Mouse (Mus musculus) liver, postnatal 0 days (tissue): Measurements from ENCODE around the gene Ralgps1. TPM values are rescaled to one million over a fixed set of nuclear protein-coding genes. Genes with fewer than 3 reads are reported as not detected.

ENCODE experiments used
- ATAC-seq: fragments of 200-750 bp; cut with Nextera tagmentation; 2 replicates; pipeline ENCODE4 v1.8.0; 2017; ENCODE audit warnings: mild to moderate bottlenecking, moderate library complexity
- DNase-seq: peaks from one replicate; pipeline ENCODE4 v3.0.0-alpha.2; 2016
- H3K27ac ChIP-seq: fragments of 300-500 bp; sonication (generic); 2 replicates; pipeline ENCODE4 v1.5.1; 2014; ENCODE audit warnings: antibody characterized with exemption, moderate library complexity, mild to moderate bottlenecking, low read depth
- H3K27me3 ChIP-seq: fragments of 300-500 bp; sonication (generic); 2 replicates; pipeline ENCODE4 v1.6.1; 2014; ENCODE audit warnings: low read length, control low read depth, mixed read lengths; ENCODE audit not compliant: insufficient read depth
- H3K36me3 ChIP-seq: fragments of 300-500 bp; sonication (generic); replicated peaks from 2 replicates; pipeline ENCODE4 v1.6.1; 2014; ENCODE audit warnings: mild to moderate bottlenecking, control low read depth, low read length, moderate library complexity, mixed read lengths; ENCODE audit not compliant: insufficient read depth
- H3K4me1 ChIP-seq: fragments of 300-500 bp; sonication (generic); 2 replicates; pipeline ENCODE4 v1.6.1; 2014; ENCODE audit warnings: antibody characterized with exemption, mild to moderate bottlenecking, control low read depth; ENCODE audit not compliant: insufficient read depth
- H3K4me2 ChIP-seq: fragments of 300-500 bp; sonication (generic); 2 replicates; pipeline ENCODE4 v1.6.1; 2014; ENCODE audit warnings: low read depth, mild to moderate bottlenecking, low read length, moderate library complexity, mixed read lengths
- H3K4me3 ChIP-seq: fragments of 300-500 bp; sonication (generic); 2 replicates; pipeline ENCODE4 v1.5.1; 2014; ENCODE audit warnings: low read depth, low read length
- H3K9ac ChIP-seq: fragments of 300-500 bp; sonication (generic); replicated peaks from 2 replicates; pipeline ENCODE4 v1.6.1; 2014; ENCODE audit warnings: mild to moderate bottlenecking, moderate library complexity
- H3K9me3 ChIP-seq: fragments of 300-500 bp; sonication (generic); 2 replicates; pipeline ENCODE4 v1.6.1; 2016; ENCODE audit warnings: mild to moderate bottlenecking, control low read depth, low read length, mixed read lengths
- CTCF ChIP-seq: sonication (generic); IDR thresholded peaks from 2 replicates; pipeline ENCODE4 v1.5.1; 2016; ENCODE audit warnings: antibody characterized with exemption, low read depth
- EP300 ChIP-seq: IDR thresholded peaks from 2 replicates; pipeline ENCODE4 v1.6.1; 2016; ENCODE audit warnings: antibody characterized with exemption, low read depth, mild to moderate bottlenecking
- WGBS: fragments of 180-500 bp; shearing (Covaris S2); extraction: QIAGEN DNeasy Blood & Tissue Kit; methylation state at CpG from one replicate; pipeline ENCODE4 v1.1.7; 2014; ENCODE audit not compliant: insufficient replicate concordance; 5-methylcytosine and 5-hydroxymethylcytosine counted together
- polyA plus RNA-seq: library from polyadenylated mRNA; unstranded; fragments of >200 nt; fragmentation: Nextera tagmentation; extraction: Ambion mirVana; gene quantifications from 2 replicates; pipeline ENCODE4 v1.2.1, GENCODE M21; 2015

Gene Ralgps1
- polyA plus RNA-seq, 1 experiment from 2014 or later: 0.83 TPM

DNA sequence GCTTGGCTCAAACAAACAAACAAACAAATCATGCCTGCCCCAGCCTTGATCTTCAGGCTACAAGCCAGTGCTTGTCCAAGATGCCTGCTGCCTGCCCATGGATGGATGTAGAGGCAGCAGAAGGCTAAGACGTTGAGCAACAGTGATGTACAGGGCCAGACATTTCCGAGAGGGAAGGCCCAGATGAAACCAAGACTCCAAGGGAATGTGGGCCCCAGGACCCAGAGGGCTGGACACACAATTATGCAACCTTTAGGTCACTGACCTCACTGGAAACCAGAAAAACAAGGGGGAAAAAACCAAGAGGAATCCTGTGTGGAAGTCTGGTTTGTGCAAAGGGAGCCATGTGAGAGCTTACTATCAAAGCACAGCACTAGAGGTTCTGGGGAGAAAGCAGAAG lies 87.6 kb downstream of the Ralgps1 start:
- no peaks in the 10 kb centered on the region for H3K36me3 ChIP-seq
- DNase-seq (no peak), ATAC-seq (peak; percentile 55; the same call in 1 of the 2 replicates)
- H3K9me3 ChIP-seq: no peaks in the 10 kb centered on the region
- WGBS: 40% methylated on average over 2 of the region's 2 CpGs
- peaks cover 15% of the 10 kb centered on the region for H3K4me1 ChIP-seq
- peak overlapping the region; percentile 62; the same call in 1 of the 2 replicates for H3K27ac ChIP-seq
- no peak for TF ChIP-seq EP300
- no peak for TF ChIP-seq CTCF
- no peak overlapping the region for H3K4me3 ChIP-seq
- no peak overlapping the region for H3K4me2 ChIP-seq
- H3K9ac ChIP-seq: no peak overlapping the region
- H3K27me3 ChIP-seq: no peaks in the 10 kb centered on the region

DNA sequence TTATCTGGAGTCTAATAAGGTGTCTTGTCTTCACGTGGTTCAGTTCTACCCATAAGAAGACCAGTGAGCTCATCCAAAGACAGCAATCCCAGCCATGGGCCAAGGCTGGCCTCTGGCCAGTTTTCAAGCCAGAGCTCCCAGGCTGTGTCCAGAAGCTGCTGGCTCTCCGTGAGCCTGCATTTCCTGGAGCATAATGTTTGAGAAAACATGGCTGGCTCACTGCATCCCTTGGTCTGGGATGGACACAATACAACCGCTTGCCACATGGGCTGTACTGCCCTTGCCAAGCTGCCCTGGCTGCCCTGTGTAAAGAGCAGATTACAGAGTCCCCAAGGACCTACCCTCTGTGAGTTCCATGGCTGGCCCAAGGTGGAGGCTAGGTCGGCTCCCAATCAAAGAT lies 88.4 kb downstream of the Ralgps1 start:
- Histone ChIP-seq H3K27me3 (no peaks in the 10 kb centered on the region), H3K36me3 (no peaks in the 10 kb centered on the region), H3K4me1 (peaks cover 15% of the 10 kb centered on the region), H3K4me3 (no peak overlapping the region), H3K9ac (no peak overlapping the region), H3K9me3 (no peaks in the 10 kb centered on the region), H3K27ac (0 out of 2 replicates have a peak overlapping the region, but pooled peaks have one; percentile 62), H3K4me2 (no peak overlapping the region)
- DNase-seq (no peak), ATAC-seq (no peak)
- 58% methylated on average over 4 of the region's 4 CpGs for WGBS
- TF ChIP-seq CTCF: no peak

DNA sequence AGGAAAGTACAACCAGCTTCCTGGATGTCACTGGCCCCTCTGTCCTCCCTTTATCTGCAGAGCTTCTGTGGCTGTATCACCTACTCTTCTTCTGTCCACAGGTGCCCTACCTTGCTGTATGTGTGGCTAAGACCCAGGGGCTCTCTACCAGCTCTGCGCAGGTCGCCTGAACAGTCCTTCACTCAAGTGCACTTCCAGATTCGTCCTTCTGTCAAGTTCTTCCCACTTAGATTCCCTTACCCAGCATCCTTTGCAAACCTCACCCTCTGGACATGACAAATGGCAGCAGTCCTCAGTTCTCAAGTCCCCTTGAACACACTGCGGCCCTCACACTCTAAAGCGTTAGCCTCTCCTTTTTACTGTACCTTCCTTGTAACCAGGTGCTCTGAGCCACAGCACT lies 89.5 kb downstream of the Ralgps1 start:
- Histone ChIP-seq H3K9ac (no peak overlapping the region), H3K4me3 (no peak overlapping the region), H3K27me3 (no peaks in the 10 kb centered on the region), H3K27ac (no peak overlapping the region), H3K4me1 (peaks cover 15% of the 10 kb centered on the region), H3K36me3 (no peaks in the 10 kb centered on the region), H3K4me2 (no peak overlapping the region), H3K9me3 (no peaks in the 10 kb centered on the region)
- WGBS: 80% methylated on average over 5 of the region's 5 CpGs
- TF ChIP-seq CTCF: no peak
- TF ChIP-seq EP300: no peak
- DNase-seq: no peak
- ATAC-seq: no peak

DNA sequence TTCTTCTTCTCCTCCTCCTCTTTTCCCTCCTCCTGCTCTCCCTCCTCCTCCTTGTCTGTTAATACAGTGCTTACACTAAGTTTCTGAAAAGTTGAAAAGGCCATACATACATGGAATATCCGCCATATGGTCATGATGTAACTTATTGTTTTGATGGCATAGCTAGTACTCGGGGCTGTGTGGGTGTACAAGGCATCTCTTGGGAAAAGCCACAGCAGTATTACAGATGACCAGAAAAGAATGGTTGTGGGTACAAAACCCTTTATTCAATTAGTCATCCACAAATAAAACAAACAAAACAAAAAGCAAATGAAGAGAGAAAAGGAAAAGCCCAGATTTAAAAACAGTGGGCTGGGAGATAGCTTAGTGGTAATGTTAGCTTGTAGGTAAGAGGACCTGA lies 90.8 kb downstream of the Ralgps1 start:
- DNase-seq (no peak), ATAC-seq (no peak)
- TF ChIP-seq CTCF (no peak), EP300 (no peak)
- Histone ChIP-seq H3K27ac (no peak overlapping the region), H3K27me3 (no peaks in the 10 kb centered on the region), H3K4me1 (peaks cover 15% of the 10 kb centered on the region), H3K4me2 (no peak overlapping the region), H3K9me3 (no peaks in the 10 kb centered on the region), H3K36me3 (no peaks in the 10 kb centered on the region), H3K4me3 (no peak overlapping the region), H3K9ac (no peak overlapping the region)
- 77% methylated on average over 2 of the region's 2 CpGs for WGBS

DNA sequence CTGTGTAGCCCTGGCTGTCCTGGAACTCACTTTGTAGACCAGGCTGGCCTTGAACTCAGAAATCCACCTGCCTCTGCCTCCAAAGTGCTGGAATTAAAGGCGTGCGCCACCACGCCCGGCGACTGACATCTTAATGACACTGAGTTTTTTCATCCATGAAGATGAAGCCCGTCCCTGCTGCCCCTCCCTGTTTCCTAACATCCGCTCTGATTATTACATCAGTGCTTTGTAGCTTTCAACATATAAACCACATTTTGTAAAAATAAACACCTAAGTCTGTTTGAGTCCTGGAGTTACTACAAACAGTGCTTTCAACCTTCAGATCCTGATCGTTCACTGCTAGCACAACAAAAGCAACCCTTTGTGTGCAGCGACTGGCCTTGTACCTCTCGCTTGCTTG lies 91.5 kb downstream of the Ralgps1 start:
- ATAC-seq: no peak
- Histone ChIP-seq H3K27me3 (no peaks in the 10 kb centered on the region), H3K4me2 (no peak overlapping the region), H3K4me3 (no peak overlapping the region), H3K27ac (no peak overlapping the region), H3K36me3 (no peaks in the 10 kb centered on the region), H3K9me3 (no peaks in the 10 kb centered on the region), H3K9ac (no peak overlapping the region), H3K4me1 (peaks cover 15% of the 10 kb centered on the region)
- DNase-seq: no peak
- 77% methylated on average over 10 of the region's 10 CpGs for WGBS
- TF ChIP-seq CTCF (no peak), EP300 (no peak)

DNA sequence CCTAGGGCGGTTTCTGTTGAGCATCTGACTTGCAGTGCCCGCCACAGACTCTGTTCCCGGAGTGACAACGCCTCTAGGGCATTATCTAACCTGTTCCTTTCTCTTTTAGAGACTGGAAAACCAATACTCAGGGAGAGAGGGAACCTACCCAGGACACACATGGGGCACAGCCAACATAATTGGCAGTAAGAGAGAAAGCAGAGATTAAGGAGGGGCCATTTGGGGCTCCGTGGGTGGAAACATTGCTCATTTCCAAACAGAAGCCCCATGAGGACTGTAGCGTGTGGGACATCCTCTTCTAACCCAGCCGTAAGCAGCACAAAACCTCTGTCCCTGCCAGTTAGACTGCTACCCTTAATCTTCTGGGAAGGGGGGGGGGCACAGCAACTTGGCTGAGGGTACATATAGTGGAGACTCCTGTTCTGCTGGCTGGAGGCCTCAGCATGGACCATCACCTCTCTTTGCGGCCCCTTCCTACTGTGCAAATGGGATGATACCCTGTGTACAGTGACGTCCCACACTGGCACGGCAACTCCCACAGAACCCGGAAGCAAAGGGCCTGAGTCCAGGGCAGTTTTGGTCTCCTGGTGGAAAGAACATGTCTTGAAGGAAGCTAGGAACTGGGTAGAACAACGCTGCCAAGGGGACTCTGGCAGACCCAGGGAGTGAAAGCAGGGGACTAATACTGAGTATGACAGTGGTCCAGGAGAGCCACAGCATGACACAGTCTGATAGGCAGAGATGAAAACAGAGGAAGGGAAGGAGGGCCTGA lies 96.4 kb downstream of the Ralgps1 start:
- no peak for TF ChIP-seq CTCF
- TF ChIP-seq EP300: no peak
- ATAC-seq (no peak), DNase-seq (no peak)
- H3K4me3 ChIP-seq: no peak overlapping the region
- 77% methylated on average over 12 of the region's 12 CpGs for WGBS
- peaks cover 9% of the 10 kb centered on the region for H3K4me1 ChIP-seq
- no peaks in the 10 kb centered on the region for H3K9me3 ChIP-seq
- no peak overlapping the region for H3K27ac ChIP-seq
- no peak overlapping the region for H3K9ac ChIP-seq
- no peak overlapping the region for H3K4me2 ChIP-seq
- no peaks in the 10 kb centered on the region for H3K36me3 ChIP-seq
- H3K27me3 ChIP-seq: no peaks in the 10 kb centered on the region
